Mouse (Mus musculus): ENCODE data around the gene Cox6a1. TPM values are rescaled to one million over a fixed set of nuclear protein-coding genes. Genes with fewer than 3 reads are reported as not detected.

The Cox6a1 gene
- polyA plus RNA-seq, 1 experiment, result 1,091 TPM

GRCm38 (mm10) chr5:115341314-115342165, 7.2 kb downstream of the Cox6a1 start:
- TF ChIP-seq POLR2A (IDR thresholded peaks at IDR 0.05; ENCODE audit: borderline replicate concordance, extremely low read depth, insufficient read depth, insufficient read length, poor library complexity, severe bottlenecking) (no peak), CTCF (IDR thresholded peaks at IDR 0.05; ENCODE audit: borderline replicate concordance, extremely low read depth, insufficient read depth, insufficient read length) (no peak)
- no peak for DNase-seq (ENCODE audit: low read depth)

GRCm38 (mm10) chr5:115340577-115341313, 8.0 kb downstream of the Cox6a1 start, which contains the start of the genes Gatc and Triap1:
Gatc (minus strand) TSS chr5:115341178.
Triap1 (plus strand) TSS chr5:115341225.
- peak; percentile 96 for DNase-seq (ENCODE audit: low read depth)
- peak; percentile 38; the same call in 1 of the 2 replicates for TF ChIP-seq POLR2A (IDR thresholded peaks at IDR 0.05; ENCODE audit: borderline replicate concordance, extremely low read depth, insufficient read depth, insufficient read length, poor library complexity, severe bottlenecking)
- TF ChIP-seq CTCF (IDR thresholded peaks at IDR 0.05; ENCODE audit: borderline replicate concordance, extremely low read depth, insufficient read depth, insufficient read length), result 0 out of 2 replicates have a peak, but pooled peaks have one; percentile 8

- no peak for TF ChIP-seq POLR2A (IDR thresholded peaks at IDR 0.05; ENCODE audit: borderline replicate concordance, extremely low read depth, insufficient read depth, insufficient read length, poor library complexity, severe bottlenecking)
- no peak for TF ChIP-seq CTCF (IDR thresholded peaks at IDR 0.05; ENCODE audit: borderline replicate concordance, extremely low read depth, insufficient read depth, insufficient read length)
- no peak for DNase-seq (ENCODE audit: low read depth)
Measured at GRCm38 (mm10) chr5:115340007-115340406, 8.8 kb downstream of the Cox6a1 start.

- DNase-seq (ENCODE audit: low read depth), result no peak
- no peak for TF ChIP-seq POLR2A (IDR thresholded peaks at IDR 0.05; ENCODE audit: borderline replicate concordance, extremely low read depth, insufficient read depth, insufficient read length, poor library complexity, severe bottlenecking)
- TF ChIP-seq CTCF (IDR thresholded peaks at IDR 0.05; ENCODE audit: borderline replicate concordance, extremely low read depth, insufficient read depth, insufficient read length), result no peak
Measured at GRCm38 (mm10) chr5:115333626-115334025, 15.2 kb downstream of the Cox6a1 start.

GRCm38 (mm10) chr5:115330955-115331354, 17.8 kb downstream of the Cox6a1 start:
- DNase-seq (ENCODE audit: low read depth), result no peak
- no peak for TF ChIP-seq POLR2A (IDR thresholded peaks at IDR 0.05; ENCODE audit: borderline replicate concordance, extremely low read depth, insufficient read depth, insufficient read length, poor library complexity, severe bottlenecking)
- TF ChIP-seq CTCF (IDR thresholded peaks at IDR 0.05; ENCODE audit: borderline replicate concordance, extremely low read depth, insufficient read depth, insufficient read length), result no peak

GRCm38 (mm10) chr5:115327610-115328548, 20.9 kb downstream of the Cox6a1 start:
- TF ChIP-seq POLR2A (IDR thresholded peaks at IDR 0.05; ENCODE audit: borderline replicate concordance, extremely low read depth, insufficient read depth, insufficient read length, poor library complexity, severe bottlenecking), result no peak
- no peak for TF ChIP-seq CTCF (IDR thresholded peaks at IDR 0.05; ENCODE audit: borderline replicate concordance, extremely low read depth, insufficient read depth, insufficient read length)
- peak; percentile 32 for DNase-seq (ENCODE audit: low read depth)

- peak; percentile 98 for DNase-seq (ENCODE audit: low read depth)
- TF ChIP-seq CTCF (IDR thresholded peaks at IDR 0.05; ENCODE audit: borderline replicate concordance, extremely low read depth, insufficient read depth, insufficient read length), result no peak
- TF ChIP-seq POLR2A (IDR thresholded peaks at IDR 0.05; ENCODE audit: borderline replicate concordance, extremely low read depth, insufficient read depth, insufficient read length, poor library complexity, severe bottlenecking), result peak; percentile 69
Measured at GRCm38 (mm10) chr5:115326875-115327609, 21.7 kb downstream of the Cox6a1 start, which contains the start of gene Srsf9. Srsf9 (plus strand) TSS chr5:115327177.

GRCm38 (mm10) chr5:115326256-115326831, 22.4 kb downstream of the Cox6a1 start:
- TF ChIP-seq CTCF (IDR thresholded peaks at IDR 0.05; ENCODE audit: borderline replicate concordance, extremely low read depth, insufficient read depth, insufficient read length) (no peak), POLR2A (IDR thresholded peaks at IDR 0.05; ENCODE audit: borderline replicate concordance, extremely low read depth, insufficient read depth, insufficient read length, poor library complexity, severe bottlenecking) (no peak)
- DNase-seq (ENCODE audit: low read depth), result no peak

GRCm38 (mm10) chr5:115319004-115319940, 29.5 kb downstream of the Cox6a1 start:
- DNase-seq (ENCODE audit: low read depth), result peak; percentile 83
- TF ChIP-seq CTCF (IDR thresholded peaks at IDR 0.05; ENCODE audit: borderline replicate concordance, extremely low read depth, insufficient read depth, insufficient read length) (peak; percentile 50; the same call in 1 of the 2 replicates), POLR2A (IDR thresholded peaks at IDR 0.05; ENCODE audit: borderline replicate concordance, extremely low read depth, insufficient read depth, insufficient read length, poor library complexity, severe bottlenecking) (no peak)
